Mouse (Mus musculus): ENCODE measurements around the gene Gm49425. TPM values are rescaled to one million over a fixed set of nuclear protein-coding genes. Genes with fewer than 3 reads are reported as not detected.

Gm49425 gene
- total and polyA plus RNA-seq, 3 experiments, result not detected

- H3K36me3 ChIP-seq (replicated peaks), result no peaks in the 10 kb centered on the region
- no peaks in the 10 kb centered on the region for H3K4me1 ChIP-seq (ENCODE audit: insufficient read depth, low read depth, low read length)
- ATAC-seq (ENCODE audit: extremely low read depth, insufficient number of reproducible peaks, low FRiP score, poor library complexity, severe bottlenecking) (no peak), DNase-seq (ENCODE audit: low spot score) (no peak)
- no peak overlapping the region for H3K4me3 ChIP-seq (ENCODE audit: low read depth, low read length)
- H3K27me3 ChIP-seq (ENCODE audit: insufficient read depth, low read length), result peaks cover 3% of the 10 kb centered on the region; the same call in 1 of the 2 replicates
- peaks cover 66% of the 10 kb centered on the region for H3K9me3 ChIP-seq (replicated peaks)
- TF ChIP-seq GATA1 (IDR thresholded peaks at IDR 0.05; ENCODE audit: borderline replicate concordance, low read length) (no peak), TAL1 (conservative IDR thresholded peaks at IDR 0.05; ENCODE audit: low read depth, low read length) (no peak), CTCF (IDR thresholded peaks at IDR 0.05; ENCODE audit: low read depth, low read length) (no peak), POLR2AphosphoS5 (IDR thresholded peaks at IDR 0.05; ENCODE audit: insufficient replicate concordance, low read depth, low read length) (no peak), GATA2 (IDR thresholded peaks at IDR 0.05; ENCODE audit: borderline replicate concordance, low read depth, low read length) (no peak)
These were observed 33.4 kb downstream of the Gm49425 start for GRCm38 (mm10) chr15:101483646-101484045.

- H3K27me3 ChIP-seq (ENCODE audit: insufficient read depth, low read length), result peaks cover 3% of the 10 kb centered on the region; the same call in 1 of the 2 replicates
These were observed 35.0 kb downstream of the Gm49425 start for GRCm38 (mm10) chr15:101482056-101482455.

GRCm38 (mm10) chr15:101479666-101480060, 37.4 kb downstream of the Gm49425 start:
- no peak for ATAC-seq (ENCODE audit: extremely low read depth, insufficient number of reproducible peaks, low FRiP score, poor library complexity, severe bottlenecking)
- H3K4me1 ChIP-seq (ENCODE audit: insufficient read depth, low read depth, low read length), result no peaks in the 10 kb centered on the region
- TF ChIP-seq POLR2AphosphoS5 (IDR thresholded peaks at IDR 0.05; ENCODE audit: insufficient replicate concordance, low read depth, low read length), result no peak
- TF ChIP-seq CTCF (IDR thresholded peaks at IDR 0.05; ENCODE audit: low read depth, low read length), result no peak
- no peak for TF ChIP-seq GATA2 (IDR thresholded peaks at IDR 0.05; ENCODE audit: borderline replicate concordance, low read depth, low read length)
- no peak for TF ChIP-seq TAL1 (conservative IDR thresholded peaks at IDR 0.05; ENCODE audit: low read depth, low read length)
- TF ChIP-seq GATA1 (IDR thresholded peaks at IDR 0.05; ENCODE audit: borderline replicate concordance, low read length), result no peak
- H3K4me3 ChIP-seq (ENCODE audit: low read depth, low read length), result no peak overlapping the region
- no peak for DNase-seq (ENCODE audit: low spot score)
- H3K27me3 ChIP-seq (ENCODE audit: insufficient read depth, low read length), result no peaks in the 10 kb centered on the region
- peaks cover 47% of the 10 kb centered on the region for H3K9me3 ChIP-seq (replicated peaks)
- H3K36me3 ChIP-seq (replicated peaks), result no peaks in the 10 kb centered on the region

More at GRCm38 (mm10) chr15:101482056-101482455, 35.0 kb downstream of the Gm49425 start:
- no peak for ATAC-seq (ENCODE audit: extremely low read depth, insufficient number of reproducible peaks, low FRiP score, poor library complexity, severe bottlenecking)
- H3K9me3 ChIP-seq (replicated peaks), result peaks cover 59% of the 10 kb centered on the region
- no peak overlapping the region for H3K4me3 ChIP-seq (ENCODE audit: low read depth, low read length)
- no peak for DNase-seq (ENCODE audit: low spot score)
- H3K36me3 ChIP-seq (replicated peaks), result no peaks in the 10 kb centered on the region
- no peaks in the 10 kb centered on the region for H3K4me1 ChIP-seq (ENCODE audit: insufficient read depth, low read depth, low read length)
- TF ChIP-seq POLR2AphosphoS5 (IDR thresholded peaks at IDR 0.05; ENCODE audit: insufficient replicate concordance, low read depth, low read length), result no peak
- no peak for TF ChIP-seq GATA1 (IDR thresholded peaks at IDR 0.05; ENCODE audit: borderline replicate concordance, low read length)
- TF ChIP-seq GATA2 (IDR thresholded peaks at IDR 0.05; ENCODE audit: borderline replicate concordance, low read depth, low read length), result no peak
- TF ChIP-seq CTCF (IDR thresholded peaks at IDR 0.05; ENCODE audit: low read depth, low read length), result no peak
- TF ChIP-seq TAL1 (conservative IDR thresholded peaks at IDR 0.05; ENCODE audit: low read depth, low read length), result no peak

- Histone ChIP-seq H3K9me3 (replicated peaks) (peaks cover 44% of the 10 kb centered on the region), H3K27me3 (ENCODE audit: insufficient read depth, low read length) (no peaks in the 10 kb centered on the region), H3K4me3 (ENCODE audit: low read depth, low read length) (no peak overlapping the region), H3K36me3 (replicated peaks) (no peaks in the 10 kb centered on the region), H3K4me1 (ENCODE audit: insufficient read depth, low read depth, low read length) (no peaks in the 10 kb centered on the region)
- TF ChIP-seq GATA1 (IDR thresholded peaks at IDR 0.05; ENCODE audit: borderline replicate concordance, low read length), result no peak
- TF ChIP-seq TAL1 (conservative IDR thresholded peaks at IDR 0.05; ENCODE audit: low read depth, low read length), result no peak
- no peak for TF ChIP-seq GATA2 (IDR thresholded peaks at IDR 0.05; ENCODE audit: borderline replicate concordance, low read depth, low read length)
- TF ChIP-seq POLR2AphosphoS5 (IDR thresholded peaks at IDR 0.05; ENCODE audit: insufficient replicate concordance, low read depth, low read length), result no peak
- TF ChIP-seq CTCF (IDR thresholded peaks at IDR 0.05; ENCODE audit: low read depth, low read length), result no peak
- DNase-seq (ENCODE audit: low spot score), result no peak
- ATAC-seq (ENCODE audit: extremely low read depth, insufficient number of reproducible peaks, low FRiP score, poor library complexity, severe bottlenecking), result no peak
These were observed 37.9 kb downstream of the Gm49425 start for GRCm38 (mm10) chr15:101479007-101479665.

GRCm38 (mm10) chr15:101472952-101473528, 44.0 kb downstream of the Gm49425 start, which contains the start of gene Krt86:
Krt86 (plus strand) TSS chr15:101473478.
- H3K27me3 ChIP-seq (ENCODE audit: insufficient read depth, low read length), result no peaks in the 10 kb centered on the region
- no peak for ATAC-seq (ENCODE audit: extremely low read depth, insufficient number of reproducible peaks, low FRiP score, poor library complexity, severe bottlenecking)
- H3K9me3 ChIP-seq (replicated peaks), result peaks cover 26% of the 10 kb centered on the region
- no peak for TF ChIP-seq GATA1 (IDR thresholded peaks at IDR 0.05; ENCODE audit: borderline replicate concordance, low read length)
- no peak for TF ChIP-seq GATA2 (IDR thresholded peaks at IDR 0.05; ENCODE audit: borderline replicate concordance, low read depth, low read length)
- no peak for TF ChIP-seq POLR2AphosphoS5 (IDR thresholded peaks at IDR 0.05; ENCODE audit: insufficient replicate concordance, low read depth, low read length)
- H3K4me3 ChIP-seq (ENCODE audit: low read depth, low read length), result no peak within 1 kb of the TSS
- no peaks in the 10 kb centered on the region for H3K36me3 ChIP-seq (replicated peaks)
- H3K4me1 ChIP-seq (ENCODE audit: insufficient read depth, low read depth, low read length), result no peaks in the 10 kb centered on the region
- peak; percentile 9 for DNase-seq (ENCODE audit: low spot score)

GRCm38 (mm10) chr15:101469093-101469492, 48.0 kb downstream of the Gm49425 start:
- no peaks in the 10 kb centered on the region for H3K27me3 ChIP-seq (ENCODE audit: insufficient read depth, low read length)
- H3K4me3 ChIP-seq (ENCODE audit: low read depth, low read length), result no peak overlapping the region
- H3K4me1 ChIP-seq (ENCODE audit: insufficient read depth, low read depth, low read length), result no peaks in the 10 kb centered on the region
- no peaks in the 10 kb centered on the region for H3K36me3 ChIP-seq (replicated peaks)
- no peak for TF ChIP-seq POLR2AphosphoS5 (IDR thresholded peaks at IDR 0.05; ENCODE audit: insufficient replicate concordance, low read depth, low read length)
- TF ChIP-seq CTCF (IDR thresholded peaks at IDR 0.05; ENCODE audit: low read depth, low read length), result no peak
- TF ChIP-seq GATA2 (IDR thresholded peaks at IDR 0.05; ENCODE audit: borderline replicate concordance, low read depth, low read length), result no peak
- no peak for TF ChIP-seq GATA1 (IDR thresholded peaks at IDR 0.05; ENCODE audit: borderline replicate concordance, low read length)
- TF ChIP-seq TAL1 (conservative IDR thresholded peaks at IDR 0.05; ENCODE audit: low read depth, low read length), result no peak
- DNase-seq (ENCODE audit: low spot score) (no peak), ATAC-seq (ENCODE audit: extremely low read depth, insufficient number of reproducible peaks, low FRiP score, poor library complexity, severe bottlenecking) (no peak)
- H3K9me3 ChIP-seq (replicated peaks), result peaks cover 19% of the 10 kb centered on the region

Other genes starting within 250 kb of the Gm49425 start
- gene Atg101, start 233.0 kb downstream of the Gm49425 start, total RNA-seq (2014; fragmentation: Nextera tagmentation), result 5.9 and 11.0 TPM in 2 replicates
- gene Atg101, start 233.0 kb downstream of the Gm49425 start, total RNA-seq (2017), result 34.6 and 35.3 TPM in 2 replicates
- 42.5 and 55.1 TPM in 2 replicates for gene Atg101, start 233.0 kb downstream of the Gm49425 start, polyA plus RNA-seq (2012)
- not detected in 2 replicates for gene 6030408B16Rik, start 224.0 kb downstream of the Gm49425 start, total RNA-seq (2014; fragmentation: Nextera tagmentation)
- gene 6030408B16Rik, start 224.0 kb downstream of the Gm49425 start, total RNA-seq (2017), result 0.12 TPM in 1 of 2 replicates, not detected in the other
- 0.09 TPM in 1 of 2 replicates, not detected in the other for gene 6030408B16Rik, start 224.0 kb downstream of the Gm49425 start, polyA plus RNA-seq (2012)
- not detected in 2 replicates for gene Krt80, start 147.1 kb downstream of the Gm49425 start, total RNA-seq (2014; fragmentation: Nextera tagmentation)
- gene Krt80, start 147.1 kb downstream of the Gm49425 start, total RNA-seq (2017), result 0.11 and 0.12 TPM in 2 replicates
- not detected in 2 replicates for gene Krt80, start 147.1 kb downstream of the Gm49425 start, polyA plus RNA-seq (2012)
- not detected in 2 replicates for gene Krt7, start 106.2 kb downstream of the Gm49425 start, total RNA-seq (2014; fragmentation: Nextera tagmentation)
- gene Krt7, start 106.2 kb downstream of the Gm49425 start, total RNA-seq (2017), result under 0.01 and 0.49 TPM in 2 replicates
- gene Krt7, start 106.2 kb downstream of the Gm49425 start, polyA plus RNA-seq (2012), result 0.11 and 0.13 TPM in 2 replicates
- gene Krt87, start 78.5 kb downstream of the Gm49425 start, total RNA-seq (2014; fragmentation: Nextera tagmentation), result not detected in 2 replicates
- not detected in 2 replicates for gene Krt87, start 78.5 kb downstream of the Gm49425 start, total RNA-seq (2017)
- not detected in 2 replicates for gene Krt87, start 78.5 kb downstream of the Gm49425 start, polyA plus RNA-seq (2012)
- not detected in 2 replicates for gene Krt88, start 69.5 kb downstream of the Gm49425 start, total RNA-seq (2014; fragmentation: Nextera tagmentation)
- gene Krt88, start 69.5 kb downstream of the Gm49425 start, total RNA-seq (2017), result not detected in 2 replicates
- not detected in 2 replicates for gene Krt88, start 69.5 kb downstream of the Gm49425 start, polyA plus RNA-seq (2012)
- gene Krt81, start 53.5 kb downstream of the Gm49425 start, total RNA-seq (2014; fragmentation: Nextera tagmentation), result not detected in 2 replicates
- gene Krt81, start 53.5 kb downstream of the Gm49425 start, total RNA-seq (2017), result not detected in 2 replicates
- gene Krt81, start 53.5 kb downstream of the Gm49425 start, polyA plus RNA-seq (2012), result not detected in 2 replicates
- gene Krt86, start 43.8 kb downstream of the Gm49425 start, total RNA-seq (2014; fragmentation: Nextera tagmentation), result not detected in 2 replicates
- gene Krt86, start 43.8 kb downstream of the Gm49425 start, total RNA-seq (2017), result 0.11 TPM in 1 of 2 replicates, not detected in the other
- not detected in 2 replicates for gene Krt86, start 43.8 kb downstream of the Gm49425 start, polyA plus RNA-seq (2012)
- gene Krt83, start 25.7 kb downstream of the Gm49425 start, total RNA-seq (2014; fragmentation: Nextera tagmentation), result not detected in 2 replicates
- gene Krt83, start 25.7 kb downstream of the Gm49425 start, total RNA-seq (2017), result not detected in 2 replicates
- not detected in 2 replicates for gene Krt83, start 25.7 kb downstream of the Gm49425 start, polyA plus RNA-seq (2012)
- gene Krt84, start 15.6 kb upstream of the Gm49425 start, total RNA-seq (2014; fragmentation: Nextera tagmentation), result not detected in 2 replicates
- gene Krt84, start 15.6 kb upstream of the Gm49425 start, total RNA-seq (2017), result 0.05 TPM in 1 of 2 replicates, not detected in the other
- gene Krt84, start 15.6 kb upstream of the Gm49425 start, polyA plus RNA-seq (2012), result not detected in 2 replicates
- gene Krt82, start 33.4 kb upstream of the Gm49425 start, total RNA-seq (2014; fragmentation: Nextera tagmentation), result not detected in 2 replicates
- gene Krt82, start 33.4 kb upstream of the Gm49425 start, total RNA-seq (2017), result not detected in 2 replicates
- not detected in 2 replicates for gene Krt82, start 33.4 kb upstream of the Gm49425 start, polyA plus RNA-seq (2012)
- not detected in 2 replicates for gene Krt90, start 45.7 kb upstream of the Gm49425 start, total RNA-seq (2014; fragmentation: Nextera tagmentation)
- gene Krt90, start 45.7 kb upstream of the Gm49425 start, total RNA-seq (2017), result not detected in 2 replicates
- not detected in 2 replicates for gene Krt90, start 45.7 kb upstream of the Gm49425 start, polyA plus RNA-seq (2012)
- gene Krt75, start 56.6 kb upstream of the Gm49425 start, total RNA-seq (2014; fragmentation: Nextera tagmentation), result not detected in 2 replicates
- 0.05 TPM in 1 of 2 replicates, not detected in the other for gene Krt75, start 56.6 kb upstream of the Gm49425 start, total RNA-seq (2017)
- gene Krt75, start 56.6 kb upstream of the Gm49425 start, polyA plus RNA-seq (2012), result not detected in 2 replicates
- gene Gm5414, start 110.9 kb upstream of the Gm49425 start, total RNA-seq (2014; fragmentation: Nextera tagmentation), result not detected in 2 replicates
- not detected in 2 replicates for gene Gm5414, start 110.9 kb upstream of the Gm49425 start, total RNA-seq (2017)
- gene Gm5414, start 110.9 kb upstream of the Gm49425 start, polyA plus RNA-seq (2012), result not detected in 2 replicates
- not detected in 2 replicates for gene Gm5478, start 130.1 kb upstream of the Gm49425 start, total RNA-seq (2014; fragmentation: Nextera tagmentation)
- gene Gm5478, start 130.1 kb upstream of the Gm49425 start, total RNA-seq (2017), result 0.33 TPM in 1 of 2 replicates, not detected in the other
- not detected in 2 replicates for gene Gm5478, start 130.1 kb upstream of the Gm49425 start, polyA plus RNA-seq (2012)
- gene Krt6b, start 163.0 kb upstream of the Gm49425 start, total RNA-seq (2014; fragmentation: Nextera tagmentation), result not detected in 2 replicates
- not detected in 2 replicates for gene Krt6b, start 163.0 kb upstream of the Gm49425 start, total RNA-seq (2017)
- not detected in 2 replicates for gene Krt6b, start 163.0 kb upstream of the Gm49425 start, polyA plus RNA-seq (2012)
- gene Krt6a, start 177.0 kb upstream of the Gm49425 start, total RNA-seq (2014; fragmentation: Nextera tagmentation), result not detected in 2 replicates
- gene Krt6a, start 177.0 kb upstream of the Gm49425 start, total RNA-seq (2017), result not detected in 2 replicates
- not detected in 2 replicates for gene Krt6a, start 177.0 kb upstream of the Gm49425 start, polyA plus RNA-seq (2012)
- not detected in 2 replicates for gene Krt5, start 195.6 kb upstream of the Gm49425 start, total RNA-seq (2014; fragmentation: Nextera tagmentation)
- gene Krt5, start 195.6 kb upstream of the Gm49425 start, total RNA-seq (2017), result not detected in 2 replicates
- gene Krt5, start 195.6 kb upstream of the Gm49425 start, polyA plus RNA-seq (2012), result not detected in 2 replicates
- gene Krt71, start 225.8 kb upstream of the Gm49425 start, total RNA-seq (2014; fragmentation: Nextera tagmentation), result not detected in 2 replicates
- gene Krt71, start 225.8 kb upstream of the Gm49425 start, total RNA-seq (2017), result not detected in 2 replicates
- gene Krt71, start 225.8 kb upstream of the Gm49425 start, polyA plus RNA-seq (2012), result not detected in 2 replicates